Mouse (Mus musculus) erythroblast, embryonic 14.5 days (primary cell): Measurements from ENCODE around the gene Vmn1r17. TPM values are rescaled to one million over a fixed set of nuclear protein-coding genes. Genes with fewer than 3 reads are reported as not detected.
"Not testable (repeated sequence)": the region's sequence is repeated elsewhere in the genome, so short reads cannot be mapped to it uniquely, and the experiment has no call there.

Experiments
- H3K27me3 ChIP-seq: 2 replicates; pipeline ENCODE4 v1.6.1; 2012; ENCODE audit warnings: inconsistent platforms; ENCODE audit not compliant: control insufficient read depth
- H3K36me3 ChIP-seq: 2 replicates; pipeline ENCODE4 v1.6.1; 2012; ENCODE audit warnings: mild to moderate bottlenecking, inconsistent platforms; ENCODE audit not compliant: control insufficient read depth
- H3K4me1 ChIP-seq: 2 replicates; pipeline ENCODE4 v1.6.1; 2012; ENCODE audit warnings: inconsistent platforms; ENCODE audit not compliant: control insufficient read depth
- H3K4me3 ChIP-seq: replicated peaks from 2 replicates; pipeline ENCODE3; 2012; ENCODE audit warnings: moderate library complexity, mild to moderate bottlenecking, inconsistent platforms
- H3K9me3 ChIP-seq: 2 replicates; pipeline ENCODE4 v1.6.1; 2012; ENCODE audit warnings: low read length, inconsistent platforms, mixed read lengths; ENCODE audit not compliant: control insufficient read depth
- GATA1 ChIP-seq: IDR thresholded peaks from 2 replicates; pipeline ENCODE4 v1.6.1; 2012; ENCODE audit warnings: low read length, inconsistent platforms, mixed read lengths
- TAL1 ChIP-seq: IDR thresholded peaks from 3 replicates; pipeline ENCODE4 v1.6.1; 2012; ENCODE audit warnings: low read length, inconsistent platforms, mixed read lengths
- polyA plus RNA-seq: library from polyadenylated mRNA; stranded (reverse); fragments of >175 nt; gene quantifications from 2 replicates; pipeline ENCODE4 v1.2.3, GENCODE M21; 2012

Gene Vmn1r17
- polyA plus RNA-seq, result not detected in 2 replicates

- Histone ChIP-seq H3K4me1 (no peaks in the 10 kb centered on the region), H3K9me3 (no peaks in the 10 kb centered on the region), H3K27me3 (no peaks in the 10 kb centered on the region), H3K4me3 (no peak within 1 kb of the TSS), H3K36me3 (no peaks in the 10 kb centered on the region)
- no peak for TF ChIP-seq GATA1
- no peak for TF ChIP-seq TAL1
Observed at GRCm38 (mm10) chr6:57363627-57364026, at the start of gene Vmn1r17. Gene Vmn1r17, minus strand, starts transcription at chr6:57363727.

- H3K4me3 ChIP-seq, H3K27me3 ChIP-seq, H3K36me3 ChIP-seq, H3K9me3 ChIP-seq, H3K4me1 ChIP-seq: not testable (repeated sequence)
Observed at GRCm38 (mm10) chr6:57403480-57403879, 40.0 kb upstream of the Vmn1r17 start, which contains the start of gene Vmn1r19. Gene Vmn1r19, plus strand, starts transcription at chr6:57403780.

- Histone ChIP-seq H3K36me3 (no peaks in the 10 kb centered on the region), H3K4me3 (no peak within 1 kb of the TSS), H3K27me3 (no peaks in the 10 kb centered on the region), H3K9me3 (no peaks in the 10 kb centered on the region), H3K4me1 (no peaks in the 10 kb centered on the region)
- TF ChIP-seq TAL1 (no peak), GATA1 (no peak)
Observed at GRCm38 (mm10) chr6:57395683-57396082, 32.2 kb upstream of the Vmn1r17 start, which contains the start of gene Vmn1r18. Gene Vmn1r18, minus strand, starts transcription at chr6:57395783.

GRCm38 (mm10) chr6:57367496-57367895 lies 4.0 kb upstream of the Vmn1r17 start:
- no peaks in the 10 kb centered on the region for H3K36me3 ChIP-seq
- H3K9me3 ChIP-seq, result no peaks in the 10 kb centered on the region
- TF ChIP-seq GATA1, result no peak
- no peak for TF ChIP-seq TAL1
- H3K27me3 ChIP-seq, result no peaks in the 10 kb centered on the region
- H3K4me1 ChIP-seq, result no peaks in the 10 kb centered on the region
- no peak overlapping the region for H3K4me3 ChIP-seq

GRCm38 (mm10) chr6:57365866-57366265 lies 2.3 kb upstream of the Vmn1r17 start:
- H3K4me3 ChIP-seq, H3K27me3 ChIP-seq, H3K9me3 ChIP-seq, H3K36me3 ChIP-seq, H3K4me1 ChIP-seq: not testable (repeated sequence)

GRCm38 (mm10) chr6:57356864-57357263 lies 6.7 kb downstream of the Vmn1r17 start:
- Histone ChIP-seq H3K27me3 (no peaks in the 10 kb centered on the region), H3K9me3 (peaks cover 2% of the 10 kb centered on the region; the same call in 1 of the 2 replicates), H3K4me3 (no peak overlapping the region), H3K4me1 (no peaks in the 10 kb centered on the region), H3K36me3 (no peaks in the 10 kb centered on the region)
- TF ChIP-seq TAL1, result no peak
- no peak for TF ChIP-seq GATA1

GRCm38 (mm10) chr6:57329394-57329793 lies 34.1 kb downstream of the Vmn1r17 start, which contains the start of gene Vmn1r16:
Gene Vmn1r16, minus strand, starts transcription at chr6:57329494.
- Histone ChIP-seq H3K27me3 (no peaks in the 10 kb centered on the region), H3K4me1 (no peaks in the 10 kb centered on the region), H3K9me3 (peaks cover 4% of the 10 kb centered on the region), H3K4me3 (no peak within 1 kb of the TSS), H3K36me3 (no peaks in the 10 kb centered on the region)
- TF ChIP-seq GATA1, result no peak
- no peak for TF ChIP-seq TAL1

GRCm38 (mm10) chr6:57326176-57326575 lies 37.4 kb downstream of the Vmn1r17 start:
- H3K4me1 ChIP-seq, result no peaks in the 10 kb centered on the region
- no peaks in the 10 kb centered on the region for H3K36me3 ChIP-seq
- no peak for TF ChIP-seq TAL1
- no peak for TF ChIP-seq GATA1
- H3K27me3 ChIP-seq, result no peaks in the 10 kb centered on the region
- H3K4me3 ChIP-seq, result no peak overlapping the region
- no peaks in the 10 kb centered on the region for H3K9me3 ChIP-seq

Other genes with a start within 250 kb of the Vmn1r17 start
- not detected in 2 replicates for gene Vmn1r11, start 230.3 kb downstream of the Vmn1r17 start, polyA plus RNA-seq
- gene Vmn1r12, start 206.8 kb downstream of the Vmn1r17 start, polyA plus RNA-seq, result under 0.01 TPM in 1 of 2 replicates, not detected in the other
- 0.01 TPM in 1 of 2 replicates, not detected in the other for gene Vmn1r13, start 160.4 kb downstream of the Vmn1r17 start, polyA plus RNA-seq
- gene Vmn1r14, start 132.0 kb downstream of the Vmn1r17 start, polyA plus RNA-seq, result not detected in 2 replicates
- not detected in 2 replicates for gene Vmn1r15, start 105.8 kb downstream of the Vmn1r17 start, polyA plus RNA-seq
- not detected in 2 replicates for gene Vmn1r16, start 34.2 kb downstream of the Vmn1r17 start, polyA plus RNA-seq
- under 0.01 TPM in 2 replicates for gene Vmn1r18, start 32.1 kb upstream of the Vmn1r17 start, polyA plus RNA-seq
- gene Vmn1r19, start 40.1 kb upstream of the Vmn1r17 start, polyA plus RNA-seq, result not detected in 2 replicates
- gene Vmn1r20, start 65.2 kb upstream of the Vmn1r17 start, polyA plus RNA-seq, result 0.02 TPM in 1 of 2 replicates, not detected in the other
- not detected in 2 replicates for gene Ppm1k, start 171.7 kb upstream of the Vmn1r17 start, polyA plus RNA-seq
- 0.97 and 2.0 TPM in 2 replicates for gene Herc6, start 217.3 kb upstream of the Vmn1r17 start, polyA plus RNA-seq